Mouse (Mus musculus): ENCODE measurements around the gene Tmprss3.

Tmprss3 gene

DNA sequence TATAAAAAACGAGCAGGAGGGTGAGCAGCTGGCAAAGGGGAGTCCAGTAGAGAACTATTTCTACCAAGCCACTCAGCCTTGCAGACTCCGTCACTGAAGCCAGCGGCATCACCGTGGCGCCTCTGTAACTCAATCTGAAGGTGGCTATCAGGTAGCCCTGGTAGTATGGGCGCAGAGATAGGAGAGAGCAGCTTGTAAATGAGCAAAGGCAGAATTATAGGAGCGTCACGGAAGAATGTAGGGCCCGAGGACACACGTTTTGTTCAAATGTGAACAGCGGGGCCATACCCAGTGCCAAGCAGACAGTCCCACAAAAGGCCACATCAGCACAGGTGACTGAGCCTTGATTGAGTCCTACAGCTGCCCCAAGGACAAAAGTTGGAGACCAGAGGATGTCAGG is at the start of gene Tmprss3:
TSS of gene Tmprss3 (minus strand) at position 101 of the 400 bp plus-strand sequence.
- no peak for DNase-seq

DNA sequence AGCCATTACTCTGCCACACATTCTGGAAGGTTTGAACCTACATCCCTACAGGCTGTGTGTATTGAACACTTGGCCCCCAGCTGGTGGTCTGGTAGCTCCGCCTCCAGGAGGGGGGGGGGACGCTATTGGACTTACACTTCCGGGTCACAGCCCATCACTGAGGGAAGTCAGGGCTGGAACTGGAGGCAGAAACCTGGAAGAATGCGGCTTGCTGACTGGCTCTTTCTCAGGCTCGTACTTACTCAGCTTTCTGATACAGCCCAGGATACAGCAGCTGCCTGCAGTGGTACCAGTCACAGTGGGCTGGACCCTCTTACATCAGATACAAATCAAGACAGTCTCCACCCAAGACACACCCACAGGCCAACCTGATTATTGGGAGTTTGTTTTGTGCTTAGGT is 48.4 kb upstream of the Tmprss3 start:
- DNase-seq: no peak

DNA sequence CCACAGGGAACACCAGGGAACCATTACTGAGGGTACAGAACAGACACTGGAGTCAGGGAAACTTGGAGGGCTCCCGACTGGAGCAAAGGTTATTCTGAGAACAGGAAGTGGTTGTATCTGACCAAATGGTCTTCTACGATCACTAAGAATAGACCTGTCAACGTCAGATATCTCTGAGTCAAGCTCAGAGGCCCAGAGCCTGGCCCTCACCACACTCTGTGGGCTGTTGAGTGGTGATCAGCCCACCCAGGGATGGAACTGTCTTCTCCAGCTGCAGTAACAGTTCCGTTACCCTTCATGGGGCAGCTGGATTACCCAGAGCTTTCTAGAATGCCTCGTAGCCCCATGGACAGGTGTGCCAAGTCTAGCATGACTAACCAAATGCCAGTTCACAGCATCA is 46.5 kb upstream of the Tmprss3 start:
- DNase-seq: no peak

DNA sequence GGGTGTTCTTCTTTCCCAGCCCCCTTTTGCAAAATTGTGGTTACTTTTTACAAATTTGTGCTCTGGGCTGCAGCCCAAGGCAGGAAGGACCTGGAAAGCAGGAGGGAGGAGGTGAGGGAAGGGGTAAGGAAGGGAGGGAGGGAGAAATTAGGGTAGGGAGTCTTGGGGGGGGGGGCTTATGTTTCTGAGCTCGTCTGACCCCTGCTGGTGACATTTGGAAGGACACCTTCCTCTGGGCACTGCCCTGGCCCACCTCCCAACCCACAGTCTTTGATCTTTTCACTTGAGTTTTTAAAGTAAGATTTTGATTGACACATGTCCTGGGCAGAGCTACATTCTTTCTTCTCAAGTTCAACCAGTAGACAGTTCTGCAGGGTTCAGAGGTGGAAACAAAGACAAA is 44.0 kb upstream of the Tmprss3 start:
- no peak for DNase-seq

DNA sequence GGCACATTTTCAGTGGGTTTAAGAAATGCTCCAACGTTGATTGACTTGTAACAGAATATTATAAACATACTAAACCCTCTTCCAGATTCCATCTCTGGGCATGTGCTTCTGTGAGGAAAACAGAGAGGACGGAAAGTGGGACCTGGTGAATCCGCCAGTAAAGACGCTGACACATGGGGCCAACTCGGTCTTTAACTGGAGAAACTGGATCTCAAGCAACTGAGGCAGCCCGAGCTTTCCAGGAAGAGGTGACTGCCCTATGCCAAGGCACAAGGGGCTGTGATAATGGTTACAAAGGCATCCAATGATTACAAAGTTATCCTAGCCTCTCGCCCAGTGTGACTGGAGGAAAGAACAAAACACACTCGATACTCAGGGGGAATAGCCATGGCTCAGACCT is 42.4 kb upstream of the Tmprss3 start:
- no peak for DNase-seq

DNA sequence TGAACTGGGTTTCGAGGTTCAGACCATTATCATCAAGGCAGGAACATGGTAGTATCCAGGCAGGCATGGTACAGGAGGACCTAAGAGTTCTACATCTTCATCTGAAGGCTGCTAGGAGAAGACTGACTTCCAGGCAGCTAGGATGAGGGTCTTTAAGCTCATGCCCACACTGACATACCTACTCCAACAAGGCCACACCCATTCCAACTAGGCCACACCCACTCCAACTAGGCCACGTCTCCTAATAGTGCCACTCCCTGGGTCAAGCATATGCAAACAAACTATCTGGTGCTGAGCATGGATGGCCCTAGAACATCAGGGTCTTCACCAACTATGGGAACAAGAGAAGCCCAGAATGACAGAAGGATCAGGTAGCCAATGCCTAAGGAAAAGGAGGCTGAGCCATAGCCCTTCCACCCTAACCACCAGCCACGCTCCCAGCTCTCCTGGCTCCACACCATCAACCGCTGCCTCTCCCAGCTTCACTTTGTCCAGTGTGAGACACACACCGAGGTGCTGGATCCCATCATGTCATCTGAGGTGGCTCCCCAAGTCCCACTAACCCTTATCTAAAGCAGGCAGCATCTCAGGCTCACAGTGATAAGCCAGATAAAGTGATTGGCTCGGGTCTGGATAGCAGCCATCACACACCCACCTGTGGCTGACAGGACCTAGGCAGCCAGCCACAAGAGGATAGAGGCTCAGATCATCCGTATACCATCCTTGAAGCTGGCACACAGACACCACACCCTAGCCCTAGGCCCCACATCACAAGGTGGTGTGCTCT is 39.6 kb upstream of the Tmprss3 start:
- DNase-seq: no peak

DNA sequence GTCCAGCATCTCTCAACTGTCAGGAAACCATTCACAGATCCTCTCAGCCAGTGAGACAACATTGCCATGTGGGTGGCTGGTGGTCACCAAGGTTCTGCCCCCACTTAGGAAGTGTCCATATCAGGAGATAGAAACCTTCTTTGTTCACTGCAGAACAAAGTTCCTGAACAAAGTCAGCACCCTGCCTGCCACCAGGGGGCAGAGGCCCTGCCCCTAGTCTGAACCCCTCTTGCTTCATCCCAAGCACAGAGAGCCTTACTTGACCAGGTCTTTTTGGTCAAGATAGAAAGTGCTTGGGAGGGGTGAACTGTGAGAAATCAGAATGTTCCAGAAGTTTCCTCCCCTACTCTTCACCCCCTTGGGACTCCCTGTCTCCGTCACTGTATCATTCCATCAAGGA is 37.1 kb upstream of the Tmprss3 start:
- DNase-seq: no peak

DNA sequence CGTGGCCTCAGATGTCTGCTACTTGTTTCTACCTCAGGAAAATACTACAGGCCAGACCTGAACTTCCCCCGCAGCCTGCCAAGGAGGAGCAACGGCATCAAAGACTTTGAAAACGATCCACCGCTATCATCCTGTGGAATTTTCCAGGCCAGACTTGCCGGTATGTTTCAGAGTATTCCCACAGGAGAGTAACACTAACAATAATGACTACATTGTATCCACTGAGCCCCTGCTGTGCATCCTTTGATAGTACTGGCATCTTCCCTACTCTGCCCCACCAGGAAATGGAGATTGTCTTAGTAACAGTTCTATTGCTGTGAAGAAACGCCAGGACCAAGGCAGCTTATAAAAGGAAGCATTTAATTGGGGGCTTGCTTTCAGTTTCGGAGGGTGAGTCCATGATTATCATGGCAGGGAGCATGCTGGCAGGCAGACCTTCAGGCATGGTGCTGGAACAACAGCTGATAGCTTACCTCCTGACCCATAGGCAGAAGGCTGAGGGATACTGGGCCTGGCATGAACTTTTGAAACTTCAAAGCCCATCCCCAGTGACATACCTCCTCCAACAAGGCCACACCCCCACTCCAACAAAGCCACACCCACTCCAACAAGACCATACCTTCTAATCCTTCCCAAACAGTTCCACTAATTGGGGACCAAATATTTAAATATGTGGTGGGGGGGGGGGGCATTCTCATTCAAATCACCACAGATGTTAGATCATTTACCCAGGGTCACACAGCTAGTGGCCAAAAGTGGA is 33.7 kb upstream of the Tmprss3 start:
- DNase-seq: no peak

DNA sequence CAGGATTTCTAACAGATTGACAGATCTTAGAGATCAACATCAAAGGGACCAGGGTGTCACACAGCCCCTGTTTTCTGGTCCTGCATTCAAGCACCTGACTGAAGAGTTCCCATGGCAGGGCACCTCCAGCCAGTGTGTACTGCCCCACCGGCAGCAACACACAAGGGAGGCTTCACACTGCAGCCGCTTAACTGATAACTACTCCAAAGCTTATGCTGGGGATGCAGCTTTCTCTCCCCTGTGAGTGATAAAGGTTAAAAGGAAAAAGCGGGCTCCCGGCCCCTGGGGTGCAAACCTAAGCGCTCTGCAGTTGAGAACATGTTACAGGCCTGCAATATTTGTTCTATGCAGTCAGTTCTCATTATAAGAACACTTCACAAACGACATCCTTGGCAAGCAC is 33.0 kb upstream of the Tmprss3 start:
- DNase-seq: no peak

DNA sequence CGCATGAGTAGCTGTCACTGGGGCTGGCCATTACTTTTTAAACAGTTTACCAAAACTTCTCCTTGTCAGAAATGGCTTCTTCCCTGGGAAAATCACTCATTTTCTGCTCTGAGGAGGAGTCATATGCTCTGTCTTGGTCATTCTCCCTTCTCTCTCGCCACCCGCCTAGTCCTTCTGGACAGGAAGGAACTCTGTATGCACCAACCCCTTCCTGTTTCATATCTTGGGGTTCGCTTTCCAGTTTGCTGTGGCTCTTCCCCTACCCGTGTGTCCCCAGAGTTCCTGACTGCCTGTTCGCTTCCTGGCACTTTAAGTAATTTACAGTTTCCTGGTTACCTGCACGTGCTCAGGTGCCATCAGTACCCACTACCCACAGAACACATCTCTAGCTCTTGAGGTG is 28.2 kb upstream of the Tmprss3 start:
- no peak for DNase-seq

DNA sequence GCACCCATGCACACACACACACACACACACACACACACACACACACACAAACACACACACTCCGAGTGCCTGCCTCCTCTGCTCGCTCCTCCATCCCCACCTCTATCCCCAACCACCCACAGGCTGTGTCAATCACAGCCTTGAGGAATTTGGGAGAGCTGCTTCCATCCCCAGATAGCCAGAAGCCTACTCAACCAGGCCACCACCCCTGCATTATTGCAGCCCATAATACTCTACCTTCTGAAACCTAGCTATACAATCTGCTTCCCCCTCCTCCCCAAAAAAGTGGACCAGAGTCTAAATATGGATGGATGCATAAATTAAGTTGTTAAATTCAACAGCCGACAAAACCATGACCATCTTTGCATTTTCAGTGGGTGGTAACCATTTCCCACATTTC is 27.6 kb upstream of the Tmprss3 start:
- DNase-seq: no peak

DNA sequence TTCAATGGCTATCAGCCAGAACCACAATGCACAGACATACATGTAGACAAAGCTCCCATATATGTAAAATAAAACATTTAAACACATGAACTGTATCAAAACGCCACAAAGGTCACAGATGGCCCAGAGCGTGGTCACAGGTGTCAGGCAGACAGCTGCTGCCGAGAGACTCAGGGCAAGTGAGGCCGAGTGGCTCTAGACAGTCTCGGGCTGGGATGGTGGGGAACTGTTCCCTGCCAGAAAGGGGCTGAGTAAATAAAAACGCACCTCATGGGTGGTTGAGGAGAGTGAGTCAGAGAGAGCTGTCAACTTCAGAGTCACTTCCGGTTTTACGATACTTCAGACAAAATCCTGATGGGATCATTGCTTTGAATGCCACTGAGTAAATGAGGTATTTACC is 25.8 kb upstream of the Tmprss3 start:
- no peak for DNase-seq

DNA sequence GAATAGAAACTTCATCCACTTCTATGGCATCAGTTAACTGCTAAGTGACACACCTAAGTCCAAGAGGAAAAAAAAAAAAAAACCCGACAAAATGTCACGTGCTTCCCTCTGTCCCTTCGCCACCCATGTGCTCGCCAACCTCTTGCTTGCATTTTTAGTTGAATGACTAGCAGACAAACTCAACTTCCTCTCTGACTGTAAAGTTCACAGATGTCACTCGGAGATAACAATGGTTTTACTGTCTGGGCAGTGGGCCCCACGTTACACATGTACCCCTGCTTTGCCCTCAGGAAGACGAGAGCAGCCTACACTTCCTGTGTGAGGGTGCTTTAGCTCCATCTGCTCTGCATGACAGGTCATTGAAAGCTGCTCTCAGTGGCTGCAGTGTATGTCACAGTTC is 25.1 kb upstream of the Tmprss3 start:
- DNase-seq: no peak

DNA sequence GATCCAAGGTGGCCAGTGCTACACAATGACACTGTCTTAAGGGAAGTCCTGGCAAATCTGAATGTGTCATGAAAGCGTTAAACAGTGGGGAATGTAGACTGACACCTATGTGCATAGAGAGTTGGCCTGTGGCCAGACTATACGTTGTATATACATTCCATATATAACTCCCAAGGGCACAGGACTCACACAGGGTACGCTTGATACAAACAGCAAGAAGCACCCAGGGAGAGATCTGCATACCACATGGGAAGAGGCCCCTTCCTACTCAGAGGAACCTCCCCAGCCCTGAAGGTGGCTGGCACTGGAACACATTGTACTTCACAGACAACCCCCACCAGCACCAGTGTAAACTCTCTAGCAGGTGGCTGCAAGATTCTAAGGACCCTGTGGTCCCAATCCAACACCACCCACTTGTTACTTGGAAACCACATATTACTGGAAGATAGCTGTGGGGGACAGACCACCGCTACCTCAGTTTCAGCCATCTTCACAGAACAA is 24.1 kb upstream of the Tmprss3 start:
- DNase-seq: no peak

DNA sequence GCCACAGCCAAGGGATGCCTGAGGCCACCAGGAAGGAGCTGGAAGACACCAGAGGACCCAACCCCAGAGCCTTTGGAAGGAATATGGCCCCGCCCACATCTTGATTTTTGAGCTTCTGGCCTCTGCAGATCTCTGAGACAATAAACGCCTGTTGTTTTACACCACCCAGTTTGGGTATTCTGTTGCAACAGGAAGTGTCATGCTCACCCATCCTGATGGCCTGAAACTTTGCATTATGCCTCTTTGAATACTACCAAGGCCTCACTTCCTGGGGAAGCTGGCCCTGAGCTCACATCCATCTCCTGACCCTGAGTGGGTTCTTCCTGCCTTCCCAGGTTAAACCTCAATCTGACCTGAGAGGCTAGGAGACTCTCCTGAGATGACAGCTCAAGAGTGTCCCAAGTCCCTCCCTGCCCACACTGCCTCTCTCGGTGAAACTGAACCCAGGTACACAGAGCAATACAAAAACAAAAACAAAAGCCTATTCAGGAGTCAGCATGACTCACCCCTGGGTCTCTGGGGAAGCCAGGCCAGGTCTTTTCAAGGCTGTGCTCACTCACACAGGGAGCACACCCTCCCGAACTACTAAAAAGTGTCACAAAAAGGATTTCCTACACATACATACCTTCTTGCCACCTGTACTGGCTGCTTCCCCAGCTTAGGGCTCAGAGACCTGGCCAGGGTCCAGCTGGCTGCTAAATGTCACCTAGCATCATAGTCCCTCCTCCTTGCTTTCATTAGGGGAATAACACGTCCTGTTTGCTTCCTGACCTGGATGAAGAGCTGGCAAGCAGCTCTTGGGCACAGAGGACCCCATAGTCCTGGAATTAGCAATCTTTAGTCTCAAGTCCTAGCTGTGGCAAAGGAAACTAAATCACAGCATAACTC is 17.5 kb upstream of the Tmprss3 start:
- DNase-seq: no peak

DNA sequence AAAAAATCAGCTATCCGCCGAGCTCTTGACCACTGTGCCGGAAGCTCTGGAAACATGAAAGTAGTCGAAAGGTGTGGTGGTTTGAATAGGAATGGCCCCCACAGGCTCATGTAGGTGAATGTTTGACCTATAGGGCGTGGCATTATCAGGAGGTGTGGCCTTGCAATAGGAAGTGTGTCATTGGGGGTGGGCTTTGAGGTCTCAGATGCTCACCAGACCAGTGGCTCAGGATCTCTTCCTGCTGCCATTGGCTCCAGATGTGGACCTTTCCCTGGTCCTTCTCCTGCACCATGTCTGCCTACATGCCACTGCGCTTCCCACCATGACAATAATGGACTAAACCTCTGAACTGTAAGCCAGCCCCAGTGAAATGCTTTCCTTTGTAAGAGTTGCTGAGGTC is 13.1 kb upstream of the Tmprss3 start:
- no peak for DNase-seq

DNA sequence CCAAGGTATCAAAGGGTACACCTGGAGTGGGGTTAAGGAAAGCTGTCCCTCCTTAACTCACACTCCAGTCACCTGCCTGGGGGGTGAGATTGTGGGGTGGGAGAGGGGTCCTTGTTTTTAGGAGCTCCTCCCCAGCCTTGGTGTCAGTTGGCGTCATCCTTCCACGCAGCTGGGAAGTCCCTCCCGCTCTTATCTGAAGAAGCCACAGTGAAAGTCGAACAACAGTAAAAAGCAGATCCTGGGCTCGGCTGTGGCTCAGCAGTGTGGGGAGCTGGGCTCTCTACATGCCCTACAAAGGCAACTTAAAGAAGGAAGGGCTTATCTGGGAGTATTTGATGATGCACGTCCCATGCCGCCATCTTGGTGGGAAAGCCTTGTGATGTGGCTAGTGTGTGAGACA is 11.5 kb upstream of the Tmprss3 start:
- no peak for DNase-seq

DNA sequence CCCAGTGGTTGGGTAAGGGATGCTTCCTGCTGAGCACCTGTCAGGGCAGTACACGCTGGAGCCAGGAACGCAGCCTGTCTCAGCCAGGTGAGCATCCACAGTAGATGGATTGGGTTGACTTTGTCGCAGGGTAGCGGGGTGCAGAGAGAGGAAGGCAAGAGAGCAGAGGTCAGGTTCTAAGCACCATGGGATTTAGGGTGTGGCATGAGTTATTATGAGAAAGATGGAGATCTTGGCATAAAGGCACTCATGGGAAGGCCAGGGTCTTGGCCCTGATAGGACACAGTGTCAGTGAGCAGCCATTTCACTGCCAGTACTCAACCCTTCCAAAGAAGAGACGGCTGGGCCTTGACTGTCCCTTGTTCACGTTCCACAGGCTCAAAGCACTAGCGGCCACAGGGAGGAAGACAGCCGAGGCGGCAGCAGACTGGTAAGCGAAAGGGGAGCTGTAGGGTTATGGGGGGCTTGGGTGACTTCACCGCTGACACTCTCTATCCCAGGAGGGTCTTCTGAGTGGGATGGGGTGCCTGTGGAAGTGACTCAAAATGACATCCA is 10.7 kb upstream of the Tmprss3 start:
- no peak for DNase-seq

DNA sequence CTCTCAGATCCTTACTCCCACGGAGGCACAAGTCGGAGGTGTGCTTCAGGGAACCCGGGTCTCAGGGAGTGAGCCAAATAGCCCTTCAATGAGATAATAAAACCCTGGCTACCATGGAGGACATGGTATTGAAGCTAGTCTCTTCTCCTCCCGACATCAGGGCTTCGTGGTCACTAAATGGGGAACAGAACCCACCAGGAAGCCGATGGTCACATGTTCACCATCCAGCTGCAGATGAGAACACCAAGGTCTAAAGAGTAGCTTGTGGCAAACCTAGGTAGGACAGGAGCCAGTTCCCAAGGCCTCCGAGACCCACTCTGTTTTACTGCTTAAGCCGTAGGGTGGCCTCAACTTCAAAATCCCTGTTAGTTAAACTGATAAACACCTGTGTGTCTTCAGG is 9.9 kb upstream of the Tmprss3 start:
- no peak for DNase-seq

DNA sequence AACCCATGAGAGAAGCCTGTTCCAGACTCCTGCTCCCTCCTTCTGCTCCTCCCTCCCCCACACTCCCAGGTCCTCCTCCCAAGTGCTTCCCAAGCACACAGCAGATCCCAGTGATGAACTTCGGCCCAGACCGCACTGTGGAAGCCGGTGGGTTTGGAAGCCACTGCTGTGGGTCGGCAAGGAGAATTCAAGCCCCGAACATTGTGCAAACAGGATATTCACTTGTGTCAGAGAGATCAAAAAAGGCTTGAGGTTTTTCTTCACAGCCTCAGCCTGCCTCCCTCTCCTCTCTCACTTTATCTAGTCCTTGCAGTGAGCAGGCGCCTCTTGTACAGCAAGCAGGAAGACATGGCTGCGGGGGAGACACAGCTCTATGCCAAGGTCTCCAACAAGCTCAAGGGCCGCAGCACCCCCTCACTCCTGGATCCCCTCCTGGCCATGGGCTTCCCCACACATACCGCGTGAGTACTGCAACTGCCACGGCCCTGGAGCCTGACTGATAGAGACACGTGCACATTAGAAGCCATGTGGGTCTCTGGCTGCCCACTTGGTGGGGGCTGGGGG is 9.1 kb upstream of the Tmprss3 start, which contains the start of gene Ubash3a:
TSS of gene Ubash3a (plus strand) at position 103 of the 564 bp plus-strand sequence.
- no peak for DNase-seq

DNA sequence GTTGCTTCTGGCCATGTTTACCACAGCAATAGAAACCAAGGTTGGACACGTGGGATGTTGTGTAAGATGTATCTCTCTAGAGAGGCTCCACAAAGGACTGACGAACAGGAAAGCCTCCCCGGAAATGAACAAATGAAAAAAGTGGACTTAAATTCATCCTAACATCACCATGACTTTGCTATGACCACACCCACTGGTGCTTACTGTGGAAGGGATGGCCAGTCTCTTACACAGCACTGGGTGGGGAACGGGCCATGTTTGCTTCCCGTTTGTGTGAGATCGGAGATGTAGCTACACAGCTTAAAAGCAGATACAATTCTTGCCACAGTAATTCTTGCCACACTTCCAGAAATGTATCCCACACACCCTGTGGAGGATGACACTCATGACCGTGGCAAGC is 2.5 kb downstream of the Tmprss3 start:
- DNase-seq: no peak

DNA sequence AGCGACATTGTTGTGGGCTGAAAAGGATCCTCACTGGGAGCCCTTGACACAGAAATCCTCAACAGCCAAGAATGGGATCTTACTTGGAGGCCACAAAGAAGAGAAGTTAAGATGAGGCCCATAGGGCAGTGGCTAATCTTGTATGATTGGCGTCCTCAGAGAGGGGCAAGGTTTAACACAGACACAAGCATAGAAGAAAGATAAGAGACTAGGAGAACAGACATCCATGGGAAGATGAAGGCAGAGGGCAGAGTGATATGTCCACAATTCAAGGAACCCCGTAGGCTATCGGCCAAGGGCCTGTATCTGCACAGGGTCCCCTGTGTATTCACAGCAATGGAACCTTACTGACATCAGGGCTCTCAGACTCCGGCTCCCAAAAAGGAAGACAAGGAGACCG is 3.6 kb downstream of the Tmprss3 start:
- DNase-seq: no peak

DNA sequence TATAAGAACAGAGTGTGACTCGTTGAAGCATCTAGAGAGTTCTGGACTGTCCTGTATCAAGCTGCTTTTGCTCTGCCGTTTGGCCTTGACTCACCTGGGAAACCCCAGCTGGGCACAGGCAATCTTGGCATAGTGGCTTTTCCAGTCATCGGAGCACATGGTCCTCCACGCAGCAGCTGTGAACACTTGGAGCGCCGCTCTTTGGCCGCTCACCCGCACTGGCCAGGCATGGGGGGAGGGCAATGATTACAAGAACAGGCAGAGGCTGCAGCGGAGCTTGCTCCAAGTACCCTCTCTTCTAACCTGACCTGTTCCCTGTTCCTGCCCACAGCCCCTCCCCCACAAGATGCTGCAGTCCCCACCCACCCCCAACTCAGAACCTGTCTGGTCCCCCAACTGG is 5.4 kb downstream of the Tmprss3 start:
- DNase-seq: no peak
